Mouse (Mus musculus): Measurements from ENCODE around the gene Il9. TPM values are rescaled to one million over a fixed set of nuclear protein-coding genes. Genes with fewer than 3 reads are reported as not detected.

The Il9 gene
- polyA plus RNA-seq, 1 experiment = not detected

DNA sequence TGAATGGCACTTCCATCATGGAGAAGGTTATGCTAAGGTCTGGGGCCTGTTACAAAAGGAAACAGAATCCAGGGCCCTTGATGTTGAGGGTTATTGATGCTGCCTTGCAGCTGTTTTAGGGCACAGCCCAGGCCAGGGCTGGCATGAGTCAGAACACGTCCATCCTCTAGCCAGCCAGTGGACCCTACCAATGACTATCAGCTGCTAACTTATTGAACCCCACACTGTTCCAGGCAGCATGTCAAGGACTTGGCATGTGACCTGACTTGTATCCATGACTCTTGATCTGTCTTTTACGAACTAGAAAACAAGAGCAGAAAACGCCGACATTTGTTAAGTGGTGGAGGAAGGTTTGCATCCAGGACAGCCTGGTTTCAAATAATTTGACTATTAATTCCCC, 19.3 kb downstream of the Il9 start:
- Histone ChIP-seq H3K36me3 (ENCODE audit: control insufficient read depth, insufficient read depth) (no peaks in the 10 kb centered on the region), H3K4me2 (ENCODE audit: low read depth) (no peak overlapping the region), H3K27me3 (ENCODE audit: control insufficient read depth, insufficient read depth, insufficient read length) (peaks cover 7% of the 10 kb centered on the region), H3ac (ENCODE audit: control insufficient read depth, insufficient read length) (no peak overlapping the region), H3K4me3 (no peak overlapping the region), H3K79me2 (ENCODE audit: control insufficient read depth, insufficient read depth) (no peaks in the 10 kb centered on the region)
- no peak for TF ChIP-seq USF1 (IDR thresholded peaks at IDR 0.05; ENCODE audit: low read depth)
- TF ChIP-seq SRF (IDR thresholded peaks at IDR 0.05; ENCODE audit: control insufficient read depth, insufficient read length, low read depth) = no peak
- no peak for TF ChIP-seq TCF3 (IDR thresholded peaks at IDR 0.05; ENCODE audit: insufficient read length, low read depth)
- TF ChIP-seq TCF12 (IDR thresholded peaks at IDR 0.05; ENCODE audit: insufficient read depth, poor library complexity, severe bottlenecking) = no peak
- TF ChIP-seq POLR2A (IDR thresholded peaks at IDR 0.05; ENCODE audit: insufficient read length, low read depth) = no peak
- no peak for TF ChIP-seq MAX (IDR thresholded peaks at IDR 0.05; ENCODE audit: low read depth)
- TF ChIP-seq E2F4 (IDR thresholded peaks at IDR 0.05; ENCODE audit: insufficient read depth) = no peak
- no peak for TF ChIP-seq POLR2AphosphoS2 (IDR thresholded peaks at IDR 0.05; ENCODE audit: insufficient read length, low read depth)
- no peak for TF ChIP-seq REST (IDR thresholded peaks at IDR 0.05; ENCODE audit: insufficient read depth, insufficient read length)
- no peak for TF ChIP-seq CEBPB (IDR thresholded peaks at IDR 0.05; ENCODE audit: insufficient read depth, poor library complexity, severe bottlenecking)
- TF ChIP-seq MYOD1 (IDR thresholded peaks at IDR 0.05; ENCODE audit: control insufficient read depth in 1 of 3, insufficient read length in 2 of 3, low read depth in 2 of 3) = no peak
- no peak for TF ChIP-seq MYOG (IDR thresholded peaks at IDR 0.05; ENCODE audit: control insufficient read depth in 1 of 3, insufficient read depth in 1 of 3, insufficient read length in 2 of 3, low read depth in 2 of 3)

DNA sequence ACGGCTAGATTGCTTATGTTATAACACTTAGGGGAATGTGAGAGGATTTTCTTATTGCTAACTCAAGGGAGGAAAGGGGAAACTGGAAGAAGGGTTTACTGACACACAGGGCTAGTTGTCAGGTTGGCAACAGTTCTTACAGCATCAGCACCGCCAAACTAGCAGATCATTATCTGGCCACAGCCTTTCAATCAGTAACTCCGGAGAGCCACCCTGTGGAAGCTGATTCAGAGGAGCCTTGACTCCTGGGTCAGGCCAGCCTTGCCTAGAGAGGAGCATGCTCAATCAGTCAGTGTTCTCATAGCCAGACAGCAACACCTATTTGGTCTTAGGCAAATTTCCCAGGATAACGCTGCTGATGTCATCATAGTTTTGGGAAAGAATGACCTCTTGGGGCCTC, 20.6 kb downstream of the Il9 start:
- Histone ChIP-seq H3K36me3 (ENCODE audit: control insufficient read depth, insufficient read depth) (no peaks in the 10 kb centered on the region), H3K4me2 (ENCODE audit: low read depth) (no peak overlapping the region), H3ac (ENCODE audit: control insufficient read depth, insufficient read length) (no peak overlapping the region), H3K79me2 (ENCODE audit: control insufficient read depth, insufficient read depth) (no peaks in the 10 kb centered on the region), H3K27me3 (ENCODE audit: control insufficient read depth, insufficient read depth, insufficient read length) (peaks cover 7% of the 10 kb centered on the region), H3K4me3 (no peak overlapping the region)
- TF ChIP-seq REST (IDR thresholded peaks at IDR 0.05; ENCODE audit: insufficient read depth, insufficient read length) (no peak), POLR2AphosphoS2 (IDR thresholded peaks at IDR 0.05; ENCODE audit: insufficient read length, low read depth) (no peak), MYOD1 (IDR thresholded peaks at IDR 0.05; ENCODE audit: control insufficient read depth in 1 of 3, insufficient read length in 2 of 3, low read depth in 2 of 3) (no peak), SRF (IDR thresholded peaks at IDR 0.05; ENCODE audit: control insufficient read depth, insufficient read length, low read depth) (no peak), USF1 (IDR thresholded peaks at IDR 0.05; ENCODE audit: low read depth) (no peak), E2F4 (IDR thresholded peaks at IDR 0.05; ENCODE audit: insufficient read depth) (no peak), CEBPB (IDR thresholded peaks at IDR 0.05; ENCODE audit: insufficient read depth, poor library complexity, severe bottlenecking) (no peak), TCF3 (IDR thresholded peaks at IDR 0.05; ENCODE audit: insufficient read length, low read depth) (no peak), MAX (IDR thresholded peaks at IDR 0.05; ENCODE audit: low read depth) (no peak), TCF12 (IDR thresholded peaks at IDR 0.05; ENCODE audit: insufficient read depth, poor library complexity, severe bottlenecking) (no peak), POLR2A (IDR thresholded peaks at IDR 0.05; ENCODE audit: insufficient read length, low read depth) (no peak), MYOG (IDR thresholded peaks at IDR 0.05; ENCODE audit: control insufficient read depth in 1 of 3, insufficient read depth in 1 of 3, insufficient read length in 2 of 3, low read depth in 2 of 3) (no peak)

DNA sequence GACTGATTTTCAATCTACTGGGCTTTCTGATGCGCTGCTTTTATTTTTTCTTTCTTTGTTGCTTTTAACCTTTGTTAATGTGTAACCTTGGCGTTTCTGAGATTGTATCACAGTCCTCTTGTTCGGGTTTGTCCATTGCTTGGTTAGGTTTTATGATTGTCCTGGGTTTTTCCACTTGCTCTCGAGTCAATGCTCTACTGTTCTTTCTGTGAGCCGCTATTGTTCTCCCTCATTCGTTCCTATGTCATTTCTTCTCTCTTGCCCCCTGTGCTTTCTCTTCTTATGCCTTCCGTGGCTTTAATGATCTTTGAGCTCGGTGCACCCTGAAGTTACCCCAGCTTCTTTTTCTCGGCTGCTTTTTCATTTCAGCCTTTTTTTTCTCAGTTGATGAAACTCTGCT, 24.0 kb downstream of the Il9 start:
- Histone ChIP-seq H3K36me3 (ENCODE audit: control insufficient read depth, insufficient read depth) (no peaks in the 10 kb centered on the region), H3K27me3 (ENCODE audit: control insufficient read depth, insufficient read depth, insufficient read length) (no peaks in the 10 kb centered on the region), H3K4me3 (no peak overlapping the region), H3K79me2 (ENCODE audit: control insufficient read depth, insufficient read depth) (no peaks in the 10 kb centered on the region), H3ac (ENCODE audit: control insufficient read depth, insufficient read length) (no peak overlapping the region), H3K4me2 (ENCODE audit: low read depth) (no peak overlapping the region)
- TF ChIP-seq TCF3 (IDR thresholded peaks at IDR 0.05; ENCODE audit: insufficient read length, low read depth) (no peak), MYOD1 (IDR thresholded peaks at IDR 0.05; ENCODE audit: control insufficient read depth in 1 of 3, insufficient read length in 2 of 3, low read depth in 2 of 3) (no peak), E2F4 (IDR thresholded peaks at IDR 0.05; ENCODE audit: insufficient read depth) (no peak), CEBPB (IDR thresholded peaks at IDR 0.05; ENCODE audit: insufficient read depth, poor library complexity, severe bottlenecking) (no peak), USF1 (IDR thresholded peaks at IDR 0.05; ENCODE audit: low read depth) (no peak), MYOG (IDR thresholded peaks at IDR 0.05; ENCODE audit: control insufficient read depth in 1 of 3, insufficient read depth in 1 of 3, insufficient read length in 2 of 3, low read depth in 2 of 3) (no peak), POLR2A (IDR thresholded peaks at IDR 0.05; ENCODE audit: insufficient read length, low read depth) (no peak), REST (IDR thresholded peaks at IDR 0.05; ENCODE audit: insufficient read depth, insufficient read length) (no peak), POLR2AphosphoS2 (IDR thresholded peaks at IDR 0.05; ENCODE audit: insufficient read length, low read depth) (no peak), SRF (IDR thresholded peaks at IDR 0.05; ENCODE audit: control insufficient read depth, insufficient read length, low read depth) (no peak), TCF12 (IDR thresholded peaks at IDR 0.05; ENCODE audit: insufficient read depth, poor library complexity, severe bottlenecking) (no peak), MAX (IDR thresholded peaks at IDR 0.05; ENCODE audit: low read depth) (no peak)

DNA sequence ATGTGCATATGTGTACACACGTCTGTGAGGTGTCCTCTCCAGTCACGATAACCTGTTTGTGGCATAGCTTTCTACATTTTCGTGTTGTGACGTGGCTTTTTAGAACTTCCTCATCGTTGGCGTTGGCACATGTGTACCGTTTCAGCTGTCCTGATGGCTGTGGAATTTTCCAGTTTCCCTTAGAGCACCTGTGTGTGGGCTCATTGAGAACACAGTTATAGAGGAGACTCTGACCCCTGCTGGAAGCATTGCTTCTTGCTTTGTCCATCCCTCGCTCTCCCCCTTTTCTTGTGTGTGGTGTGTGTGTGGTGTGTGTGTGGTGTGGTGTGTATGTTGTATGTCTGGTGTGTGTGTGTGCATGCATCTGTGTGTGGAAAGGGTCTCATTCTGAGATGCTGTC, 32.0 kb downstream of the Il9 start:
- Histone ChIP-seq H3K27me3 (ENCODE audit: control insufficient read depth, insufficient read depth, insufficient read length) (no peaks in the 10 kb centered on the region), H3K4me2 (ENCODE audit: low read depth) (no peak overlapping the region), H3K36me3 (ENCODE audit: control insufficient read depth, insufficient read depth) (no peaks in the 10 kb centered on the region), H3K4me3 (no peak overlapping the region), H3ac (ENCODE audit: control insufficient read depth, insufficient read length) (no peak overlapping the region), H3K79me2 (ENCODE audit: control insufficient read depth, insufficient read depth) (no peaks in the 10 kb centered on the region)
- no peak for TF ChIP-seq MYOG (IDR thresholded peaks at IDR 0.05; ENCODE audit: control insufficient read depth in 1 of 3, insufficient read depth in 1 of 3, insufficient read length in 2 of 3, low read depth in 2 of 3)
